Mouse (Mus musculus): ENCODE data around the gene Gm44596. TPM values are rescaled to one million over a fixed set of nuclear protein-coding genes. Genes with fewer than 3 reads are reported as not detected.

The Gm44596 gene
- polyA plus RNA-seq (2014; fragmentation: Illumina TruSeq; extraction: RNeasy Lipid Tissue Mini Kit (QIAGEN cat#74804); ENCODE audit: low read depth, low replicate concordance): not detected

GRCm38 (mm10) chr6:128375192-128375591 lies at the start of gene Gm44596, which contains the start of gene Tex52:
Gene Gm44596 (plus strand): TSS chr6:128375503.
Gene Tex52 (plus strand): TSS chr6:128375456.

DNA sequence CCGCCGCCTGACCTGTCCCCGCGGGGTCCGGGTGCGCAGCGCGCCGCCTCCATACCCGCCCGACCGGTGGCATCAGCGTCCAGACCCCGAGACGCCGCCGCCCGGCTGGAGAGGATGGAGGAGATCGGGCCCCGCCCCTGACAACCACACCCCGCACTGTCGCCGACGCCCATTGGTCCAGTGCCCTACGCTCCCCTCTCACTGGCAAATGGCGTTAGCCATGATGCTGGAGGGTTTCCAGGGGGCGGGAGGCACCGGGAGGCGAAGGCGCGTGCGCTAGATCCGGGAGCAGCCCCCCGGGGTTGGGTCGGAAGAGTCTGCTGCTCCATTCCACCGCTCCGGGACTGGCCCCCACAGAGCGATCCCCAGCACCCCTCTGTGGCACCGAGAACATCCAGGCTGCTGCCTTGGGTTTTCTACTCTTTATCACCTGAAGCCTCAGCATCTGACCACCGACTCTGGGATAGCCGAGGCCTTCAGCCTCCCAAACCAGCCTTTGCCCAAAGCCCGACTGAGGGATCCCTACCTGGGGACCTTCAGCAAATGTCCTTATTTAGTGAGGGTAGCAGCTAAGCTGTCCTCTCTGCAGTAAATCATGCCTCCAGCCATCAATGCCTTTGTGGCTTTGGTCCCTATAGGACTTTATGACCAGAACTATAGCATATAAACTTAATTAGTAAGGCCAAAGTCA lies 19.4 kb upstream of the Gm44596 start, which contains the start of gene Tulp3:
Gene Tulp3, minus strand, starts transcription at position 126 of the 691 bp plus-strand sequence.

GRCm38 (mm10) chr6:128362381-128363006 lies 12.8 kb upstream of the Gm44596 start, which contains the start of the genes Rhno1 and Foxm1:
Gene Rhno1 (minus strand): TSS chr6:128362911.
Gene Foxm1 (plus strand): TSS chr6:128362967.

GRCm38 (mm10) chr6:128398996-128399395 lies 23.7 kb downstream of the Gm44596 start, which contains the start of gene Nrip2:
Gene Nrip2 (plus strand): TSS chr6:128399296.

DNA sequence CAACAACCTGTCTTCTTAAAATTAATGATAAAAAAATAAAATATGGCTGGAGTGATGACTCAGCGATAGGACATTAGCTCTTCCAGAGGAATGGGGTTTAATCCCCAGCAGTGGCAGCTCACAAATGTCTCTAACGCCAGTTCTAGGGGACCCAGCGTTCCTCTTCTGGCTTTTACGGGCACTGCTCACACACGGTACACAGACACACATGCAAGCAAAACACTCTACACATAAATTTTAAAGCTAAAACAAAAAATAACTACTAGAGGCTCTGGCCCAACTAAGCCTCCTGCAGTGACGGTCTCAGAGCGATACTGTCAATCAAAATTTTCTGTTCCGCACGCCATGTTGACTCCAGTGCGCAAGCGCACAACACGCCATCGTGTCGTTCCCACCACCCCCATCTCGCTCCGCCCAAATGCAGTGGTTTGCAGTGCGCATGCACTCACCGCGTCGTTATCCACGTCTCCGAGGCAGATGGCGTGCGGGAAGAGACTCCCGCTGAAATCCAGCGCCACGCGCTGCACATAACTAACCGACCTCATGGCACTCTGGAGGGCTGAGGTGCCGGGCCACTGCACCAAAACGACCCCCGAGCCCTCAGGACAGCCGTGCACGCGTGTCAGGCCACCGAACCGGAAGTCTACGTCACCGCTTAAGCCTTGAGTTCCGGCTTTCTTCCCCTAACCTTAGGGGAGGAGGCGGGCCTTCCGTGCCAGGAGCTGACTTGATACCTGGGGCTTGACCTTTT lies 49.1 kb downstream of the Gm44596 start, which contains the start of gene Itfg2:
Gene Itfg2, minus strand, starts transcription at position 663 of the 751 bp plus-strand sequence.

DNA sequence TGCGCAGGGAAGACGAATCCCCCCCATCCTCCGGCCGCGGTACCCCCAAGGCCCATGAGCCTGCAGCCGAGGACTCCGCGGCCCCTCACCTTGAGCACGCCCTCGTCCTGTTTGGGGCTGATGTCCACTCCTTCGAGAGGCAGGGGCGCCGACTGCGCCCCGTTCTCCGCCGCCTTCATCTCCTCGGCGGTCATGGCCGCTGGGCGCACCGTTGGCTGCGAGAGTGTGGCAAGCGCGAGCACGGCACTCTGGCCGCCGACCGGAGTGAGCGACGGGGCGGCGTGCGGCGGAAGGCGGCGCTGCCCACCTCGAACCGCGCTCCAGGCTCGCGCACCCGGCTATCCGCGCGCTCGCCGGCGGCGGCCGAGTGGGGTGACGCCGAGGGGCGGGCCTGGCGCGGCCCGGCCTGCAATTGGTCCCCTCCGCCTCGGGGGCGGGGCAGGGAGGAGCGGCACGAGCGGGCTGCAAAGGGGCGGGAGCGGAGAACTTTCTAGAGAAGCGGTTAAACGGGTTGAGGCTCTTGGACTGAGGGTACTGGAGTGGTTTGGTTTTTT lies 63.1 kb downstream of the Gm44596 start, which contains the start of gene Fkbp4:
Gene Fkbp4, minus strand, starts transcription at position 361 of the 554 bp plus-strand sequence.

Other genes starting within 250 kb of the Gm44596 start
- 8.2 TPM for gene Tspan9, start 231.9 kb upstream of the Gm44596 start, polyA plus RNA-seq (2014; fragmentation: Illumina TruSeq; extraction: RNeasy Lipid Tissue Mini Kit (QIAGEN cat#74804); ENCODE audit: low read depth, low replicate concordance)
- gene Tead4, start 74.7 kb upstream of the Gm44596 start, polyA plus RNA-seq (2014; fragmentation: Illumina TruSeq; extraction: RNeasy Lipid Tissue Mini Kit (QIAGEN cat#74804); ENCODE audit: low read depth, low replicate concordance): 0.40 TPM
- 6.9 TPM for gene Tulp3, start 19.7 kb upstream of the Gm44596 start, polyA plus RNA-seq (2014; fragmentation: Illumina TruSeq; extraction: RNeasy Lipid Tissue Mini Kit (QIAGEN cat#74804); ENCODE audit: low read depth, low replicate concordance)
- 2.3 TPM for gene Rhno1, start 12.6 kb upstream of the Gm44596 start, polyA plus RNA-seq (2014; fragmentation: Illumina TruSeq; extraction: RNeasy Lipid Tissue Mini Kit (QIAGEN cat#74804); ENCODE audit: low read depth, low replicate concordance)
- not detected for gene Foxm1, start 12.5 kb upstream of the Gm44596 start, polyA plus RNA-seq (2014; fragmentation: Illumina TruSeq; extraction: RNeasy Lipid Tissue Mini Kit (QIAGEN cat#74804); ENCODE audit: low read depth, low replicate concordance)
- gene Tex52, start within 50 bp of the Gm44596 start, polyA plus RNA-seq (2014; fragmentation: Illumina TruSeq; extraction: RNeasy Lipid Tissue Mini Kit (QIAGEN cat#74804); ENCODE audit: low read depth, low replicate concordance): not detected
- gene Nrip2, start 23.8 kb downstream of the Gm44596 start, polyA plus RNA-seq (2014; fragmentation: Illumina TruSeq; extraction: RNeasy Lipid Tissue Mini Kit (QIAGEN cat#74804); ENCODE audit: low read depth, low replicate concordance): 1.9 TPM
- gene Itfg2, start 49.4 kb downstream of the Gm44596 start, polyA plus RNA-seq (2014; fragmentation: Illumina TruSeq; extraction: RNeasy Lipid Tissue Mini Kit (QIAGEN cat#74804); ENCODE audit: low read depth, low replicate concordance): 3.2 TPM
- gene Fkbp4, start 63.2 kb downstream of the Gm44596 start, polyA plus RNA-seq (2014; fragmentation: Illumina TruSeq; extraction: RNeasy Lipid Tissue Mini Kit (QIAGEN cat#74804); ENCODE audit: low read depth, low replicate concordance): 51.2 TPM
- gene Pzp, start 151.2 kb downstream of the Gm44596 start, polyA plus RNA-seq (2014; fragmentation: Illumina TruSeq; extraction: RNeasy Lipid Tissue Mini Kit (QIAGEN cat#74804); ENCODE audit: low read depth, low replicate concordance): 0.69 TPM
- gene A2ml1, start 206.1 kb downstream of the Gm44596 start, polyA plus RNA-seq (2014; fragmentation: Illumina TruSeq; extraction: RNeasy Lipid Tissue Mini Kit (QIAGEN cat#74804); ENCODE audit: low read depth, low replicate concordance): not detected
- gene Klrb1a, start 248.0 kb downstream of the Gm44596 start, polyA plus RNA-seq (2014; fragmentation: Illumina TruSeq; extraction: RNeasy Lipid Tissue Mini Kit (QIAGEN cat#74804); ENCODE audit: low read depth, low replicate concordance): not detected

Measured in kidney, adult 10 weeks (tissue).